Mouse (Mus musculus) brown adipose tissue, adult 24 weeks (tissue): Measurements from ENCODE around the gene Mrps34. TPM values are rescaled to one million over a fixed set of nuclear protein-coding genes. Genes with fewer than 3 reads are reported as not detected.

Experiments used
- polyA plus RNA-seq: library from polyadenylated mRNA; stranded (reverse); fragments of >200 nt; gene quantifications from 2 replicates; pipeline ENCODE4 v1.2.4, GENCODE M21; 2012; ENCODE audit not compliant: missing spikeins, insufficient read depth, insufficient read length

Gene Mrps34
- polyA plus RNA-seq, 1 experiment = 105 TPM

Other genes starting within 250 kb of the Mrps34 start
- 20.1 and 32.2 TPM in 2 replicates for gene Slc9a3r2, start 244.8 kb upstream of the Mrps34 start, polyA plus RNA-seq
- gene Npw, start 236.7 kb upstream of the Mrps34 start, polyA plus RNA-seq = not detected in 2 replicates
- gene Zfp598, start 225.4 kb upstream of the Mrps34 start, polyA plus RNA-seq = 9.2 and 10.0 TPM in 2 replicates
- gene Syngr3, start 205.2 kb upstream of the Mrps34 start, polyA plus RNA-seq = not detected in 2 replicates
- gene Gfer, start 199.0 kb upstream of the Mrps34 start, polyA plus RNA-seq = 32.8 and 36.9 TPM in 2 replicates
- gene Noxo1, start 198.9 kb upstream of the Mrps34 start, polyA plus RNA-seq = 1.1 TPM in 1 of 2 replicates, not detected in the other
- 19.9 TPM in 2 replicates for gene Tbl3, start 187.5 kb upstream of the Mrps34 start, polyA plus RNA-seq
- gene Rnf151, start 177.1 kb upstream of the Mrps34 start, polyA plus RNA-seq = not detected in 2 replicates
- 608 and 619 TPM in 2 replicates for gene Rps2, start 177.0 kb upstream of the Mrps34 start, polyA plus RNA-seq
- 1,098 and 1,103 TPM in 2 replicates for gene Ndufb10, start 170.6 kb upstream of the Mrps34 start, polyA plus RNA-seq
- gene Rpl3l, start 167.3 kb upstream of the Mrps34 start, polyA plus RNA-seq = 4.8 and 10.7 TPM in 2 replicates
- gene Msrb1, start 158.5 kb upstream of the Mrps34 start, polyA plus RNA-seq = 109 and 114 TPM in 2 replicates
- not detected in 2 replicates for gene Hs3st6, start 142.1 kb upstream of the Mrps34 start, polyA plus RNA-seq
- gene Meiob, start 90.8 kb upstream of the Mrps34 start, polyA plus RNA-seq = 1.4 and 1.9 TPM in 2 replicates
- gene Hagh, start 55.0 kb upstream of the Mrps34 start, polyA plus RNA-seq = 174 and 180 TPM in 2 replicates
- gene Fahd1, start 44.8 kb upstream of the Mrps34 start, polyA plus RNA-seq = 73.7 and 89.2 TPM in 2 replicates
- gene Igfals, start 29.1 kb upstream of the Mrps34 start, polyA plus RNA-seq = 2.0 and 2.4 TPM in 2 replicates
- gene Nubp2, start 8.8 kb upstream of the Mrps34 start, polyA plus RNA-seq = 28.7 and 40.4 TPM in 2 replicates
- gene Spsb3, start 8.5 kb upstream of the Mrps34 start, polyA plus RNA-seq = 25.6 and 29.9 TPM in 2 replicates
- 5.9 and 6.6 TPM in 2 replicates for gene Eme2, start within 50 bp of the Mrps34 start, polyA plus RNA-seq
- 26.0 and 28.7 TPM in 2 replicates for gene Nme3, start 1.4 kb downstream of the Mrps34 start, polyA plus RNA-seq
- gene Mapk8ip3, start 41.9 kb downstream of the Mrps34 start, polyA plus RNA-seq = 12.0 and 24.2 TPM in 2 replicates
- 3.0 and 3.4 TPM in 2 replicates for gene Jpt2, start 65.6 kb downstream of the Mrps34 start, polyA plus RNA-seq
- gene Cramp1l, start 120.7 kb downstream of the Mrps34 start, polyA plus RNA-seq = 4.2 and 4.8 TPM in 2 replicates
- 3.8 and 4.1 TPM in 2 replicates for gene Ift140, start 121.0 kb downstream of the Mrps34 start, polyA plus RNA-seq
- 13.1 and 22.6 TPM in 2 replicates for gene Tmem204, start 188.5 kb downstream of the Mrps34 start, polyA plus RNA-seq
- 10.1 and 12.9 TPM in 2 replicates for gene Telo2, start 220.9 kb downstream of the Mrps34 start, polyA plus RNA-seq
- gene Ptx4, start 225.6 kb downstream of the Mrps34 start, polyA plus RNA-seq = not detected in 2 replicates
- 9.6 and 11.5 TPM in 2 replicates for gene Clcn7, start 238.3 kb downstream of the Mrps34 start, polyA plus RNA-seq